Mouse (Mus musculus): ENCODE measurements around the gene Dolpp1. TPM values are rescaled to one million over a fixed set of nuclear protein-coding genes. Genes with fewer than 3 reads are reported as not detected.

Gene Dolpp1
- total RNA-seq (2014; rRNA removed) (52.2 and 92.4 TPM in 2 replicates), polyA plus RNA-seq (2015; fragmentation: Nextera tagmentation; extraction: Ambion mirVana) (40.1 and 44.7 TPM in 2 replicates)

DNA sequence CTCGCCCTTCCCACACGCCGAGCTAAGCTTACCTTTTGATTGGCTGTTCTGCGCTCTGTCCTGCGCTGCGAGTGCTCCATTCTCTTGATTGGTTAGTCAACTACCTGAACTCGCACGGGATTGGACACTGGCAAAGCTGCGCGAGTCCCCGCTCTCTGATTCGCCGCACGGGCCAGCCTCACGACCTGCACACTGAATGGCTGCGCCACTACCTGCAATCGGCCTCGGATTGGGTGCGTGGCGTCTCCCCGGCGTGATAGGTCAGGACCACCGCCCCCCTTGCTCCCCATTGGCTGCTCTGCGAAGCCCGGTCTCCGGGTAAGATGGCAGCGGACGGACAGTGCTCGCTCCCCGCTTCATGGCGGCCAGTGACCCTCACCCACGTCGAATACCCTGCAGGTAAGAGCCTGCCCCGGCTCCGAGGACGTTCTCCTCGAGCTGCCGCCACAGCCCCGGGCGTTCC, at the start of gene Dolpp1:
TSS of gene Dolpp1 (plus strand) at position 141 of the 463 bp plus-strand sequence.
- peak; percentile 12; the same call in 1 of the 2 replicates for TF ChIP-seq CTCF (IDR thresholded peaks at IDR 0.05; ENCODE audit: low read depth)
- H3K27me3 ChIP-seq (ENCODE audit: insufficient read depth, low read length): no peaks in the 10 kb centered on the region
- peaks cover 22% of the 10 kb centered on the region for H3K36me3 ChIP-seq (ENCODE audit: insufficient read depth)
- peak within 1 kb of the TSS; percentile 85 for H3K4me3 ChIP-seq (ENCODE audit: low read depth, low read length)
- DNase-seq (peak; percentile 99), ATAC-seq (peak; percentile 99)
- peak within 1 kb of the TSS; percentile 74 for H3K9ac ChIP-seq
- no peaks in the 10 kb centered on the region for H3K9me3 ChIP-seq (ENCODE audit: low read length)
- WGBS: 2% methylated on average over 40 of the region's 40 CpGs
- H3K4me2 ChIP-seq (ENCODE audit: low read depth): peak within 1 kb of the TSS; percentile 98
- peak within 1 kb of the TSS; percentile 93 for H3K27ac ChIP-seq (ENCODE audit: low read depth, low read length)
- H3K4me1 ChIP-seq (ENCODE audit: insufficient read depth): peaks cover 9% of the 10 kb centered on the region

DNA sequence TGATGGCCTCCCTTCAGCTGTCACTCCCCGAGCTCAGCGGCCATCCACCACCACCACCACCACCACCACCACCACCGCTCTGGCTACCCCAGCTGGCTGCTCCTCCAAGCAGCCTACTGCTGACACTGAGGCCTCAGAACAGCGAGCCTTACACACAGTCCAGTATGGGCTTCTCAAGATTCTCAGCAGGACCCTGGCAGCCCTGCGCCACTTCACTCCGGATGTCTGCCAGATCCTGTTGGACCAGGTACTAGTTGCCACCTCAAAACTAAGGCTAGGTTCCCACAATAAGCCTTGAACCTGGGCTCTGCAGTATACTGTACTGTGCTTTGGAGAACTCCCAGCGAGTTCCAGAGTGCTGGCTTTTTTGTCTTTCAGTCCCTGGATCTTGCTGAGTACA, 49.5 kb upstream of the Dolpp1 start:
- Histone ChIP-seq H3K27me3 (ENCODE audit: insufficient read depth, low read length) (no peaks in the 10 kb centered on the region), H3K9ac (no peak overlapping the region), H3K27ac (ENCODE audit: low read depth, low read length) (no peak overlapping the region), H3K9me3 (ENCODE audit: low read length) (no peaks in the 10 kb centered on the region), H3K4me3 (ENCODE audit: low read depth, low read length) (no peak overlapping the region), H3K4me1 (ENCODE audit: insufficient read depth) (no peaks in the 10 kb centered on the region), H3K36me3 (ENCODE audit: insufficient read depth) (peaks cover 95% of the 10 kb centered on the region), H3K4me2 (ENCODE audit: low read depth) (no peak overlapping the region)
- ATAC-seq (no peak), DNase-seq (no peak)
- no peak for TF ChIP-seq CTCF (IDR thresholded peaks at IDR 0.05; ENCODE audit: low read depth)
- WGBS: 94% methylated on average over 7 of the region's 7 CpGs

- DNase-seq: no peak
- H3K9ac ChIP-seq: no peak overlapping the region
- no peak overlapping the region for H3K4me2 ChIP-seq (ENCODE audit: low read depth)
- no peak overlapping the region for H3K27ac ChIP-seq (ENCODE audit: low read depth, low read length)
- H3K9me3 ChIP-seq (ENCODE audit: low read length): no peaks in the 10 kb centered on the region
- no peaks in the 10 kb centered on the region for H3K27me3 ChIP-seq (ENCODE audit: insufficient read depth, low read length)
- no peaks in the 10 kb centered on the region for H3K4me1 ChIP-seq (ENCODE audit: insufficient read depth)
- no peak overlapping the region for H3K4me3 ChIP-seq (ENCODE audit: low read depth, low read length)
- TF ChIP-seq CTCF (IDR thresholded peaks at IDR 0.05; ENCODE audit: low read depth): peak; percentile 12; the same call in 1 of the 2 replicates
- peaks cover 96% of the 10 kb centered on the region for H3K36me3 ChIP-seq (ENCODE audit: insufficient read depth)
- WGBS: 56% methylated on average over 14 of the region's 14 CpGs
- peak; percentile 29 for ATAC-seq
These were observed 48.4 kb upstream of the Dolpp1 start for GRCm38 (mm10) chr2:30343601-30344137.

DNA sequence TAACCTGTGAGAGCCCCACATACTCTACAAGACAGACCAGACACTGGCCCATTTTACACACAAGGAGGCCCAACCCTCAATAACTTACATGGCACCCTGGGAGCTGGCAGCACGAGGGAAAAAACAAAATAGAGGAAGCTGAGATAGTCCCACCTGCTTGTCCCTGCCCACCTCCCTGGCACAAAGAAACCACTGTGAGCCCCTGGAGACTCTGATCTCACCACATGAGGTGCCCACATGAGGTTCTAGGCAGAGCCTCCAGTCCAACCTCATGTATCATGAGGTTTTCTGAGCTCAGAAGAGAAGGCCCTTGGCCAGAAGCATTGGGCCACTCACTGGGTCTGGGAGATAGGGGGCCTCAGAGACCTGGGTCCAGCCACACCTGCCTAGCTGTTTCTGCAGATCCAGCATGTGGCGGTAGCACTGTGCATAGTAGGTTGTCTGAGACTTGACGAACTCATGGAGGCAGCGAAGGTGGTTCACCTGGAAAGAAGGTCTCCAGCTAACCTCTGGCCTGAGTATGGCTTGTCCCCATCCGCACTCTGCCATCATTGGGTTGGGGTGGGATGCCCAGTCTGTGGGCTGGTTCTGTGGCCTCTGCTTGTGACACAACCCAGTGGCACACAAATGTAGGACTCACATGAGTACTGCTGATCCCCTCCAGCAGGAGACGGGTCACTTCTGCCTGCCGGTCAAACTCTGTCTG, 45.9 kb upstream of the Dolpp1 start:
- Histone ChIP-seq H3K27ac (ENCODE audit: low read depth, low read length) (no peak overlapping the region), H3K4me3 (ENCODE audit: low read depth, low read length) (no peak overlapping the region), H3K4me2 (ENCODE audit: low read depth) (no peak overlapping the region), H3K27me3 (ENCODE audit: insufficient read depth, low read length) (no peaks in the 10 kb centered on the region), H3K4me1 (ENCODE audit: insufficient read depth) (no peaks in the 10 kb centered on the region), H3K9me3 (ENCODE audit: low read length) (no peaks in the 10 kb centered on the region), H3K9ac (no peak overlapping the region), H3K36me3 (ENCODE audit: insufficient read depth) (peaks cover 96% of the 10 kb centered on the region)
- no peak for TF ChIP-seq CTCF (IDR thresholded peaks at IDR 0.05; ENCODE audit: low read depth)
- no peak for ATAC-seq
- WGBS: 92% methylated on average over 7 of the region's 7 CpGs
- DNase-seq: no peak

DNA sequence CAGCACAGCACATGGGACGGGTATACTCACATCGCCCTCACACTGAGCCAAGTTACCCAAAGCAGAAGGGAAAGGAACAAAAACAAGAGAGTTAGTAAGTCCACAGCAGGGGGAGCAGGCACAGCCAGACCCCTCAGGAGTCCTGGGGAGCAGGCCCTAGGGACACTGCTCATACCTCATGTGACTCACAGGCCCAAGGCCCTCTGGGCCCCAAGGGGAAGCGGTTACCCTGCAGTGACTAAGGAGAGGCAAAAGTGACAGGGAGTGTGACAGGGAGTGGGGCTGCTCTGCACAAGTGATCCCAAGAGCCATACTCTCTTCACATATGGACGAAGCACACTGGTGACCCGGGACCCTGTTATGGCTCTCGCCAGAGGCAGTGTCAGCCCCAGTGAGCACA, 42.9 kb upstream of the Dolpp1 start:
- H3K9me3 ChIP-seq (ENCODE audit: low read length): no peaks in the 10 kb centered on the region
- H3K9ac ChIP-seq: no peak overlapping the region
- peaks cover 87% of the 10 kb centered on the region for H3K36me3 ChIP-seq (ENCODE audit: insufficient read depth)
- no peak for TF ChIP-seq CTCF (IDR thresholded peaks at IDR 0.05; ENCODE audit: low read depth)
- H3K27me3 ChIP-seq (ENCODE audit: insufficient read depth, low read length): no peaks in the 10 kb centered on the region
- DNase-seq: no peak
- ATAC-seq: no peak
- no peak overlapping the region for H3K4me2 ChIP-seq (ENCODE audit: low read depth)
- H3K4me1 ChIP-seq (ENCODE audit: insufficient read depth): no peaks in the 10 kb centered on the region
- WGBS: 90% methylated on average over 6 of the region's 6 CpGs
- H3K4me3 ChIP-seq (ENCODE audit: low read depth, low read length): no peak overlapping the region
- H3K27ac ChIP-seq (ENCODE audit: low read depth, low read length): no peak overlapping the region

DNA sequence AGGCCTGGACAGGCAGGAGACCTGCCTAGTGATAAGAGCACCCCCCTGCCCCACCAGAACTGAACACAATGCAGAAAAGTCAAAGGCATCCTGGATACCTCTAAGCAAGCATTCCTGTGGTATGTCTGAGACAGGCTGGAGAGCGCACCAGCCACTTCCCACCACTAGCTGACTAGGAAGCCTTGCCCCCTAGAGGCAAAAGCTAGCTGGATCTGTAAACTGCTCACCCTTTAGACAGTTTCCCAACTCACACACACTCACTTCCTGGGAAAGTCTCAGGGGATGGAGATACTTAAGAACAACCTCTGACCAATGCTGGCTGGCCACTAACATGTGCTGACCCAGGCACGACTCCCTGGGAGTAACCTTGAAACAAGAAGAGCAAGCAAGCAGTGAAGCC, 40.9 kb upstream of the Dolpp1 start:
- 0 out of 2 replicates have a peak, but pooled peaks have one; percentile 52 for ATAC-seq
- H3K36me3 ChIP-seq (ENCODE audit: insufficient read depth): peaks cover 74% of the 10 kb centered on the region
- TF ChIP-seq CTCF (IDR thresholded peaks at IDR 0.05; ENCODE audit: low read depth): peak; percentile 55

GRCm38 (mm10) chr2:30355861-30356260, 36.2 kb upstream of the Dolpp1 start:
- 46% methylated on average over 4 of the region's 4 CpGs for WGBS
- H3K36me3 ChIP-seq (ENCODE audit: insufficient read depth): peaks cover 31% of the 10 kb centered on the region
- no peak overlapping the region for H3K9ac ChIP-seq
- no peak overlapping the region for H3K4me3 ChIP-seq (ENCODE audit: low read depth, low read length)
- no peak for DNase-seq
- H3K9me3 ChIP-seq (ENCODE audit: low read length): no peaks in the 10 kb centered on the region
- no peaks in the 10 kb centered on the region for H3K27me3 ChIP-seq (ENCODE audit: insufficient read depth, low read length)
- no peak overlapping the region for H3K4me2 ChIP-seq (ENCODE audit: low read depth)
- ATAC-seq: no peak
- H3K27ac ChIP-seq (ENCODE audit: low read depth, low read length): no peak overlapping the region
- peaks cover 10% of the 10 kb centered on the region for H3K4me1 ChIP-seq (ENCODE audit: insufficient read depth)
- TF ChIP-seq CTCF (IDR thresholded peaks at IDR 0.05; ENCODE audit: low read depth): no peak

More for the DNA sequence above, 40.9 kb upstream of the Dolpp1 start:
- Histone ChIP-seq H3K4me2 (ENCODE audit: low read depth) (no peak overlapping the region), H3K4me3 (ENCODE audit: low read depth, low read length) (no peak overlapping the region), H3K4me1 (ENCODE audit: insufficient read depth) (no peaks in the 10 kb centered on the region), H3K27ac (ENCODE audit: low read depth, low read length) (no peak overlapping the region), H3K9me3 (ENCODE audit: low read length) (no peaks in the 10 kb centered on the region), H3K9ac (no peak overlapping the region), H3K27me3 (ENCODE audit: insufficient read depth, low read length) (no peaks in the 10 kb centered on the region)
- no peak for DNase-seq
- WGBS: 91% methylated on average over 2 of the region's 2 CpGs
